Mouse (Mus musculus): Measurements from ENCODE around the gene Epha2. TPM values are rescaled to one million over a fixed set of nuclear protein-coding genes. Genes with fewer than 3 reads are reported as not detected.

Gene Epha2
- polyA plus RNA-seq, 1 experiment = 14.2 TPM

DNA sequence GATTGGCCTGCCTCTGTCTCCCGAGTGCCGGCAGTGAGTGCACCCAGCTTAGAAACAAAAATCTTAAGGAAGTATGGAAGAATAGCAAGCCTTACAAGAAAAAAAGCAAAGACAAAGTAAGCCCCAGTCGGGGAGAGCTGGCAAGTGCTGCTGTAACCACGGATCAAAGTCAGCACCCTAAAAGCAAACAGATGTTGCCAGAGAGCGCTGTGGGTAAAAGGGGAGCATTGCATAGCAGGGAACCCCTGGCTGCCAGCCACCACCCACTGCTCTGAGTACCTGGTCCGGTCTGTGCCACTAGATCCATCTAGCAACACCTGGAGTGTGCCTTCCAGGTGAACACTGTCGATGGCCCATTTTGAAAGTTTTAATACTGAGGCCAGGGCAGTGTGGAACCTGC lies 31.2 kb downstream of the Epha2 start:
- no peak for TF ChIP-seq CTCF (IDR thresholded peaks at IDR 0.05; ENCODE audit: control insufficient read depth, insufficient read depth, low read length)
- TF ChIP-seq POLR2A (IDR thresholded peaks at IDR 0.05; ENCODE audit: borderline replicate concordance, control insufficient read depth, low read depth, low read length) = no peak
- Histone ChIP-seq H3K4me3 (replicated peaks; ENCODE audit: control insufficient read depth, low read depth, low read length) (no peak overlapping the region), H3K27ac (ENCODE audit: control insufficient read depth, insufficient read depth, low read depth, low read length, poor library complexity) (no peak overlapping the region), H3K4me1 (ENCODE audit: control insufficient read depth, insufficient read depth, low read length) (no peaks in the 10 kb centered on the region)
- WGBS = 72% methylated on average over 7 of the region's 7 CpGs

DNA sequence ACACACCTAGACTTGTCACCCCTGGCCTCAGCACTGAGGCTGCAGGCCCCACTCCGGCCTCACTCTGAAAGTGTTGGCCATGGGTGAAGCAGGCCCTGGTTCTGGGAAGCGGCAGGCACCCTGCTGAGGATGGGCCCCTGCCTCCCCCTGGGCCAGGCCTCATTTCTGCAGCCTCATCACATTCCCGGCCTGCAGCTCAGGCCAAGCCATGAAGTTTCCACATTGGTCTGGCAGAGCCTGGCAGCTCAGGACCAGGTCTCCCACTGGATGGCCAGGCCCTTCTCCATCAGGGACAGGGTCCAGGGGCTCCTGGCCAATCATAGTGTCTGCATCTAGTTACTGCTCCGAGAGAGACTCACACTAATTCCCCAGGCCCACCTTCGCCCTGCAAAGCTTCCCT lies 33.7 kb downstream of the Epha2 start:
- H3K27ac ChIP-seq (ENCODE audit: control insufficient read depth, insufficient read depth, low read depth, low read length, poor library complexity) = no peak overlapping the region
- TF ChIP-seq CTCF (IDR thresholded peaks at IDR 0.05; ENCODE audit: control insufficient read depth, insufficient read depth, low read length) (no peak), POLR2A (IDR thresholded peaks at IDR 0.05; ENCODE audit: borderline replicate concordance, control insufficient read depth, low read depth, low read length) (no peak)
- H3K4me3 ChIP-seq (replicated peaks; ENCODE audit: control insufficient read depth, low read depth, low read length) = no peak overlapping the region
- WGBS = 65% methylated on average over 5 of the region's 5 CpGs
- H3K4me1 ChIP-seq (ENCODE audit: control insufficient read depth, insufficient read depth, low read length) = peaks cover 1% of the 10 kb centered on the region; the same call in 1 of the 2 replicates

DNA sequence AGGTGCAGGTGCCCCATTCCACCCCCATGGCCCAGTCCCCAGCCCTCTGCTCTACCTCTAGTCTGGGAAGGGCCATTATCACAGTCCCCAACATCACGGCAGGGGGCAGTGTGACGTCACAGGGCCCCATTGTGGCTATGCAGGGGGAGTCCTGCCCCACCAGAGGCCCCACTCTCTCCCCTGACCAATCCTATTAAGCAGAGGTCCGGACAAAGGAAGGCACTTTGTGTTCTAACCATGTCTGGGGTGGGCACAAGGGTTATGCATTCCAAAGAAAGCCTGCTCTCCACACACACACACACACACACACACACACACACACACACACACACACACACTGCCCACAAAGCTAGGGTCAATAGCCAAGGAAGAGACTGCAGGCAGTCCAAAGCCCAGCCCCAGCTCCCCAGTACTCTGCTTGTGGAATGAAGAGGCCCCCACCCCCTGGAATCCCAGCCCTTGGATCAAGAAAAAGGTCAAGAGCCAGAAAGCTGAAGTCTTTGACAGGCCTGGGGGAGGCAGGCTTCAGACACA lies 34.3 kb downstream of the Epha2 start:
- 40% methylated on average over 3 of the region's 3 CpGs for WGBS
- peaks cover 1% of the 10 kb centered on the region; the same call in 1 of the 2 replicates for H3K4me1 ChIP-seq (ENCODE audit: control insufficient read depth, insufficient read depth, low read length)
- H3K4me3 ChIP-seq (replicated peaks; ENCODE audit: control insufficient read depth, low read depth, low read length) = no peak overlapping the region
- TF ChIP-seq POLR2A (IDR thresholded peaks at IDR 0.05; ENCODE audit: borderline replicate concordance, control insufficient read depth, low read depth, low read length) = no peak
- TF ChIP-seq CTCF (IDR thresholded peaks at IDR 0.05; ENCODE audit: control insufficient read depth, insufficient read depth, low read length) = no peak
- H3K27ac ChIP-seq (ENCODE audit: control insufficient read depth, insufficient read depth, low read depth, low read length, poor library complexity) = no peak overlapping the region

DNA sequence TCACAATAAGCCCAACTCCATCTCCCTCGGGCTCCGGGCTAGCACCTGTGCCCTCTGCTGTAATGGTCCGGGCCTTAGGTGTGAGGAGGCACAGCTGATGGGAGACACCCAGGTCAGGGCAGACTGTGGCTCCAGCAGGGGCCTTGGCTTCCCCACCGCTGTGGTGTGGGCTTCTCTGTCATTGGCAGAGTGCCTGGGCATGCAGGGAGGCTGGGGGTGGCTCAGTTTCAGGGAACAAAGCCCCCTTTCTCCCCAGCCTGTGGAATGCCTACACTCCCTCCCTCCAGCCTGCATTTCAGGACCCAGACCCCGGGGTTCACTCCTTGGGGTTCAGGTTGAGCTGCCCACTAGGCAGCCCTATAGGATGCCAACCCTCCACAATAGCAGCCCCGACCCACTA lies 35.2 kb downstream of the Epha2 start:
- Histone ChIP-seq H3K4me1 (ENCODE audit: control insufficient read depth, insufficient read depth, low read length) (peaks cover 1% of the 10 kb centered on the region; the same call in 1 of the 2 replicates), H3K27ac (ENCODE audit: control insufficient read depth, insufficient read depth, low read depth, low read length, poor library complexity) (no peak overlapping the region), H3K4me3 (replicated peaks; ENCODE audit: control insufficient read depth, low read depth, low read length) (no peak overlapping the region)
- WGBS = 75% methylated on average over 6 of the region's 6 CpGs
- no peak for TF ChIP-seq CTCF (IDR thresholded peaks at IDR 0.05; ENCODE audit: control insufficient read depth, insufficient read depth, low read length)

DNA sequence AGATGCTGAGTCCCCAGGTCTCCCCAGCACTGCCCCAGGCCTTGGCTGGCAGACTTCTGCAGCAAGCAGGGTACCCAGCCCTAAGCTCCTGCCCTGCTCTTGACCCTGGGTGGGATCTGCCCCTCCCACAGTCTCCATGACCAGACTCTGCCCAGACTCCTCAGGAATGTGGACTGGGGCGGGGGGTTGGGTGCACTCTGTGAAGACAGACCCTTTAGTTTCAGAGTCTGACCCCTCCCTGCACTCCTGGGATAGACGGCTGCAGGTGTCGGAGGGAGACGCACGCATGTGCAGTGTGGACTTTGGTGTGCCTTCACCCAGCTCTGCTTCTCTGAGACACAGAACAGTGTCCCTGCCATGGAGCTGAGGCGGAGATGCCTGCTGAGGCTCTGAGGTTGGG lies 36.9 kb downstream of the Epha2 start:
- WGBS = 80% methylated on average over 6 of the region's 6 CpGs
- no peak overlapping the region for H3K4me3 ChIP-seq (replicated peaks; ENCODE audit: control insufficient read depth, low read depth, low read length)
- no peak overlapping the region for H3K27ac ChIP-seq (ENCODE audit: control insufficient read depth, insufficient read depth, low read depth, low read length, poor library complexity)
- TF ChIP-seq CTCF (IDR thresholded peaks at IDR 0.05; ENCODE audit: control insufficient read depth, insufficient read depth, low read length) = no peak
- TF ChIP-seq POLR2A (IDR thresholded peaks at IDR 0.05; ENCODE audit: borderline replicate concordance, control insufficient read depth, low read depth, low read length) = no peak
- peaks cover 1% of the 10 kb centered on the region; the same call in 1 of the 2 replicates for H3K4me1 ChIP-seq (ENCODE audit: control insufficient read depth, insufficient read depth, low read length)

DNA sequence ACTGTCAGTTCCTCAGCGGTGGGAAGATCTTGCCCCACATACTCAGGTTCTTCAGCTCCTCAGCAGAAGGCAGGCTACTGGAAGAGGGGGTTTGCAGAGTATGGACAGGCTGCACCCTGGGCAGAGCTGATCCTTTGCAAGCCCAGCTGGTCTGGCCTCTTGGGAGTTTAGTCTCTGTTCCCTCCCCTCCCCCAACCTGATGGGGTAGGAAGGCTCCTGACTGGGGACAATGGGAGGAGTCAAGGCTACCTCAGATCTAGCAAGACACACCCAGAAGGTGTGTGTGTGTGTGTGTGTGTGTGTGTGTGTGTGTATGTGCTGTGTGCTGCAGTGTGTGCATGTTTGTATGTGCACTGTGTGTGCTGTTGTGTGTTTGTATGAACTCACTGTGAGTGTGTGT lies 37.8 kb downstream of the Epha2 start:
- 46% methylated on average over 1 of the region's 1 CpGs for WGBS
- TF ChIP-seq CTCF (IDR thresholded peaks at IDR 0.05; ENCODE audit: control insufficient read depth, insufficient read depth, low read length) = no peak
- no peak for TF ChIP-seq POLR2A (IDR thresholded peaks at IDR 0.05; ENCODE audit: borderline replicate concordance, control insufficient read depth, low read depth, low read length)
- H3K27ac ChIP-seq (ENCODE audit: control insufficient read depth, insufficient read depth, low read depth, low read length, poor library complexity) = no peak overlapping the region
- H3K4me1 ChIP-seq (ENCODE audit: control insufficient read depth, insufficient read depth, low read length) = peaks cover 1% of the 10 kb centered on the region; the same call in 1 of the 2 replicates
- no peak overlapping the region for H3K4me3 ChIP-seq (replicated peaks; ENCODE audit: control insufficient read depth, low read depth, low read length)

DNA sequence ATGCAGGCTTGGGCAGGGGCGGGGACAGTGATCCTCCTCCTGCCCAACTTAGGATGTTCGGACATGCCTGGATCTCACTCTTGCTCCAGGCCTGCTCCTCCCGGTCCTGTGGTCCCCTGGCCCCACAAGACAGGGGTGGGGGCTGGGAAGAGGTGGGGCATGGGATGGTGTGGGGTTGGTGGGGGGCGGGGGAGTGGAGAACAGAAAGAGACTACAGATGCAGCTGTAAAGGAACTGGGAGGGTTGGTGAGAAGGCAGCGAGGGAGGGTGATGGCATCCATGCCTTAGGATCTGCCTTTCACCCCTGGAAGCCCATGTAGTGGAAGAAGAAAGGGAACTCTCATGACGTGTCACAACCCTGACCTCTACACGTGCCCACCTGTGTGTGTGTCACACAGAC lies 40.4 kb downstream of the Epha2 start:
- Histone ChIP-seq H3K4me3 (replicated peaks; ENCODE audit: control insufficient read depth, low read depth, low read length) (no peak overlapping the region), H3K4me1 (ENCODE audit: control insufficient read depth, insufficient read depth, low read length) (peaks cover 1% of the 10 kb centered on the region; the same call in 1 of the 2 replicates), H3K27ac (ENCODE audit: control insufficient read depth, insufficient read depth, low read depth, low read length, poor library complexity) (no peak overlapping the region)
- no peak for TF ChIP-seq CTCF (IDR thresholded peaks at IDR 0.05; ENCODE audit: control insufficient read depth, insufficient read depth, low read length)
- WGBS = 67% methylated on average over 7 of the region's 7 CpGs

DNA sequence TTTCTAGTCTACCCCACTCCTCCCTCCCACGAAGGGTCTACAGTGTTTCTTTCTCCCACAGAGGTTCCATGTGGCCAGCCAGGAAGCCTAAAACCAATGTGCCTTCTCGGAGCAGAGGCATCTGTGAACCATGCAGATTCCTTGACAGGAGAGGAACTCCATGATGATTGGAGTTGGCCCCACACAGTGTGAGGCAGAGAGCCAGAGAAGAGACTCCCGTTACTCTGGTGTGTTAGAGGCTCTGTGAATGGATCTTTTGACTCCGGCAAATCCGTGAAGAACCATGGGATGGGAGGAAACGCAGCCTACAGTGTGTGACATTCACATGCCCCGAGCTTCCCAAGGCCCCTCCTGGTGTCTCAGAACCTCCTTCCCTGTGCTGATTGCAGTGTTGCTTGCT lies 42.5 kb downstream of the Epha2 start:
- WGBS = 80% methylated on average over 7 of the region's 7 CpGs
- no peak for TF ChIP-seq CTCF (IDR thresholded peaks at IDR 0.05; ENCODE audit: control insufficient read depth, insufficient read depth, low read length)
- TF ChIP-seq POLR2A (IDR thresholded peaks at IDR 0.05; ENCODE audit: borderline replicate concordance, control insufficient read depth, low read depth, low read length) = no peak
- Histone ChIP-seq H3K27ac (ENCODE audit: control insufficient read depth, insufficient read depth, low read depth, low read length, poor library complexity) (no peak overlapping the region), H3K4me1 (ENCODE audit: control insufficient read depth, insufficient read depth, low read length) (peaks cover 1% of the 10 kb centered on the region; the same call in 1 of the 2 replicates), H3K4me3 (replicated peaks; ENCODE audit: control insufficient read depth, low read depth, low read length) (no peak overlapping the region)

DNA sequence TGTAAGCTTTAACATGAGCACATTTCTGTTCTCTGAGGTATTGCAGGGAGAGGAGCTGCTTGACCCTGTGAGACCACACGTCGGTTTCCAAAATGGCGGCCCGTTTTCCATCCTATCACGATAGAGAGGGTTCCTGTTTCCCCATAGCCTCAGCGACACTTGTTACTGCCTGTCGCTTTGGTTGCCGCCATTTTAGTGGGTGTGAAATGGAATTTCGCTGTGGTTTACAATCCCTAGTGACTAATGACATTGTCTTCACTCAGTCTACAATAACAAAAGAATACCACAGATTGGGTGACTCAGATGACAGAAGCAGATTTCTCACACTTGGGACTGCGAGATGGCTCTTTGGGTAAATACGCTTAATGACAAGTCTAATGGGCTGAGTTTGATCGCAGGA lies 44.2 kb downstream of the Epha2 start:
- no peak overlapping the region for H3K4me3 ChIP-seq (replicated peaks; ENCODE audit: control insufficient read depth, low read depth, low read length)
- 85% methylated on average over 12 of the region's 12 CpGs for WGBS

More for the DNA sequence above, 44.2 kb downstream of the Epha2 start:
- no peaks in the 10 kb centered on the region for H3K4me1 ChIP-seq (ENCODE audit: control insufficient read depth, insufficient read depth, low read length)
- TF ChIP-seq POLR2A (IDR thresholded peaks at IDR 0.05; ENCODE audit: borderline replicate concordance, control insufficient read depth, low read depth, low read length) (no peak), CTCF (IDR thresholded peaks at IDR 0.05; ENCODE audit: control insufficient read depth, insufficient read depth, low read length) (no peak)
- H3K27ac ChIP-seq (ENCODE audit: control insufficient read depth, insufficient read depth, low read depth, low read length, poor library complexity) = no peak overlapping the region
